Mouse (Mus musculus) cerebellum, postnatal 14 days (tissue): ENCODE measurements at regions not wholly inside any gene's neighbourhood (a gene's known extent, or its start where the extent isn't known, plus 50 kb on each side); places are given as distances from the start of the nearest gene placed in this dataset.

Experiments
- DNase-seq, 2 experiments: peaks; one replicate each; pipeline ENCODE4 v3.0.0; 2021; ENCODE audit warnings: mixed read lengths in 2 of 2

GRCm38 (mm10) chr5:4498425-4498824, 259.4 kb downstream of the Fzd1 start:
- no peak for DNase-seq

GRCm38 (mm10) chr5:4496907-4497200, 261.0 kb downstream of the Fzd1 start:
- no peak for DNase-seq

DNA sequence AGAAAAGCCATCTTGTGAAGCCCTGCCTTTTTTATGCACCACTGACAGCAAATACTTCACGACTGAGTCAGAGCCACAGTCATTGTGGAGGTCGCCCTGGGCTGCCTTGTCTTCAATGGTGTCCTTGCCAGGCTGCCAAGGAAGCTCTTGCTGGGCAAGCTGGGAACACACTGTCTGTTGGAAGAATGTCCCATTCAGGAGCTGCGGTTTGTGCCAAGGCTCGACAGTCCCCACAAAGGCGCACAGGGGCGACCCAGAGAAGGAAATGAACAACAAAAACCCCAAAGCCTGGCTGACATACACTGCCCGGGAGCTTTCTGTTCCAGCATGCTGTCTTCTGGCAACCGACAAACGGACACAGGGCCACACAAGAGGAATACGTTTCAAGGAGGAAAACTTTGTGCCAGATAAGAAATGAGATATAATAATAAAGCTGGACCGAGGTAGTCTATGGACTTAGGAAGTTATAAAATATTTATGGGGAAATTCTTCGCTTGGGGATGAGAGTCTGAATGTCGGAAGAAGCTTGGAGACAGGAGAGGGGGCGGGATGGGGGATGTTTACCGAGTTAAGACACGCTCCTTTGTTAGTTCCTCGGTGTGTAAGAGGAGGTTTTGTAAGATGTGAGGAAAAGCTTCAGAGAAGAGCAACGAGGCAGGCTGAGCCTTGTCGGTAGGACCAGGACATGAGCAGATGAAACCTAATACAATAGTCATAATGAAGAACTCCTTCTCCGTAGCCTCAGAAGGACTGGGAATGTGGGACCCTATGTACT, 261.5 kb downstream of the Fzd1 start:
- DNase-seq, result peak; percentile 77 to 91

DNA sequence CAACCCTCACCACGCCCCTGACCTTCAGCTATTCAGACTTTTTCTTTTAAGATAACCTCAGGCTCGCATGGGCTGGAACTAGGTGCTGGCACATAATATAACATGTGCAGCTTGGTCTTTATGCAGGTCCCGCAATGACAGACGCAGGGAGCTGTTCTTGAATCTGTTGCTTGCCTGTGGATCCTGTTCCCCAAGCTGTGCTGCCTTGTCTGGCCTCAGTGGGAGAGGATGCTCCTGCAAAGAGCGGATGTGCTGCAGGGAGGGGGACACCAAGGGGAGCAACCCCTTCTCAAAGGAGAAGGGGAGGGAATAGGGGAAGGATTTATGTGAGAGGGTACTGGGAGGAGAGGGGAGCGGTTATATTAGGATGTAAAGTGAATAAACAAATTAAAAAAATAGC, 262.4 kb downstream of the Fzd1 start:
- DNase-seq, result peak in 1 of 2 experiments; percentile 56

DNA sequence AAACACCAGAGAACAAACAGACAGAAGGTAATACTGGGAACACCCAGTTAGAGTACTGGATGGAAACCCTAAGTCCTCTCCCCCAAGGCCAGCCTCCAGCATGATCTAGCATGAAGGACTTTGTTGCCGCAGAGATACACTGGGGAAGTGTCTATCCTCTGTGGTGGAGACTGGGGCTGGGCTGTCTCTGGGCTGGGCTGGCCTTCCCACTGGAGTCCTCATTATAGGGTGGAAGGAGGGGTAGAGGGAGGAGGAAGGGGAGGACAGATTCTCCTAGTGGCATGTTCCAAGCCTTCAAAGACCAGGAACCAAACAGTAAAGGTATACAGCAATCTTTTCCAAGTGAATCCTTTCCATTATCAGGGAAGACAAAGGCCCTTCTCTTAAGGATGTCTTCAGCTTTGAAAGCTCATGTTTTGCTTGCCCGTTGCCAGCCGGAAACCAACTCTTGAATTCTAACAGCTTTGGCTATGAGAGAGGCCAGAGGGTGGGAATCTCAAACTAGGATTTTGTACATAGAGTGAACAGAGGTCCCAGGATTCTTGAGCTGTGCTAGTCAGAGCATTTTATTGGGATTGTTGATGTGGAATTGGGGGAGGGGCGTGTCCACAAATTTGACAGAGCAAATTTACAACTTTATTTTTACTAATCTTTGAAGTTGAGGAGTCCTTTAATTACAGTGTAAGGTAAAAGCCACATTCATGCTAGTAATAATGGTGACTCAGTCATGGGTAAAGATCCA, 271.3 kb downstream of the Fzd1 start:
- peak; percentile 36 to 55 for DNase-seq

DNA sequence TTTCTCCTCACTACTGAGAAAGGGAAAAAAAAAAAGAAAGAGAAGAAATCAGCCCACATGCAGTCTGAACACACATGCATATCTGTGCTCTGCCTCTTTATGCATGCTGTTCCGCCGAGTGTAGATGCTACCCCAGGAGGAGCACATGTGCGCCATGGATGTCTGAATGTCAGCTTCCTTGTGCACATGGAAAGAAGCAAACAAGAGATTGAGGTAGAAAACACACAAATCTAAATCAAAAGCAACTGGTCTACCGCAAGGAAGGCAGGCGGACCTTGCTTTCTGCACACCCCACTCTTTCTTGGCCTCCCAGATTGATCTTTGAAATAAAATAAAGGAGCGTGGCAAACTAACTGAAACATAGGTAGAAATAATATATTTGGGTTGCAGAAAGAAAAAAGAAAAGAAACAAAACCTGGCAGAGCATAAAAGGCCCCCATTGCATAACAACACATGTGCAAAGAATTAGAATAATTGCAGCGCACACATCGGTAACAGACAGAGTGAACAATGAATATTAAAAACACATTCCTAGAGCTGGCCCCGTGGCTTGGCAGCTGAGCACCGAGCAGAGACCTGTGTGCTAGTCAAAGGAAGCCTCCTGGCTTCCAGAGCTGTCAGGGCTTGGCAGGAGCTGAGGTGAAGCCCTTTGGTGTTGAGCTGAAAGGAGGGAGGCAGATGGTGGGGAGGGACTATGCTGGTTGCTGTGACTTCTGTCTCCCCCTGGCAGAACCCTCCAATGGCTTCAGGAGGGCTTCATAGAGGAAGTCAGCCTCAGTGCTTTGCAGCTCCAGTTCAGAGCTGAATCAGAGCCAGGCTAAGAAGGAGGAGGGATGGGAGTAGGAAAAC, 272.1 kb downstream of the Fzd1 start:
- DNase-seq, result peak; percentile 91 to 93

- DNase-seq, result peak; percentile 24 to 55
These were observed 273.1 kb downstream of the Fzd1 start for GRCm38 (mm10) chr5:4484780-4485179.

GRCm38 (mm10) chr5:4484151-4484550, 273.7 kb downstream of the Fzd1 start:
- DNase-seq, result peak; percentile 62 to 70

GRCm38 (mm10) chr5:4474255-4474654, 282.1 kb downstream of the Mterf1b start:
- DNase-seq, result no peak
